Mouse (Mus musculus): ENCODE measurements around the gene Get4.

Get4 gene

DNA sequence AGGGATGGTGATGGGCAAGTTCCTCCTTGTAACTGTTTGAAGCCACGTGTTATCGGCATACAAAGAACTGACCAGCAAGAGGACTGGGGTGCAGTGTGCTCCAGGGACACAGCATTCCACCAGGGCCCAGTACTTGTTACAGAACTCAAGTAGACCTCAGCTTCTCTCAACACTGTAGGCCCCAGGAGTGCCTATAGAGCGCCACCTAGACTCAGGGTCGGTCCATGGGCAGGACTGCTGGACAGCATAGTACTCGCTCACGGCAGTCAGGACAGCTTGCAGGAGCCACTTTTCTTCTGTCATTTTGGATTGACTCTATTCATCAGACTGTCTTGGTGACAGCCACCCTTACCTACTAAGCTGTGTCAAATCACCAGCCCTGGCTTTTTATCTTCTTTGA, 2.8 kb downstream of the Get4 start:
- H3K36me3 ChIP-seq (ENCODE audit: control insufficient read depth, insufficient read depth, low read length, poor library complexity, severe bottlenecking): no peaks in the 10 kb centered on the region
- H3K27me3 ChIP-seq (ENCODE audit: control insufficient read depth, insufficient read depth, low read length, poor library complexity, severe bottlenecking): no peaks in the 10 kb centered on the region
- DNase-seq (ENCODE audit: low read depth, low spot score): no peak

DNA sequence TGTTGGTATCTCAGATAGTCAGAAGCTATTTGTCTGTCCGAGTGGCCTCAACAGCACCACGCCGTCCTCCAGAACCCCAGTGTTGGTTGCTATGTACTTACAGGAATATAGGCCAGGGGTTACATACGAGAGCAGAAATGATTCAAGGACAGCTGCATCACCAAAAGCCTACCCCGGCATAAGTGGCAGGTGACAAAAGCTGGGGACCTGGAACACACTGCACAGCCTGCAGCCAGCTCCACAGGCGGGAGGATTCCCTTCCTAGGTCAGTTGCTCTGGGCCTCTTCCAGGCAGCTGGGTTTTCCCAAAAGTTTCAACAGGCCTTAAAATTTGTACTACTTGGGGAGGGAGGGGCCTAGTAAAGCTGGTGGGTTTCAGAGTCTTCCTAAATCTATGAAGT, 3.7 kb downstream of the Get4 start:
- DNase-seq (ENCODE audit: low read depth, low spot score): no peak
- no peaks in the 10 kb centered on the region for H3K36me3 ChIP-seq (ENCODE audit: control insufficient read depth, insufficient read depth, low read length, poor library complexity, severe bottlenecking)
- H3K27me3 ChIP-seq (ENCODE audit: control insufficient read depth, insufficient read depth, low read length, poor library complexity, severe bottlenecking): no peaks in the 10 kb centered on the region

DNA sequence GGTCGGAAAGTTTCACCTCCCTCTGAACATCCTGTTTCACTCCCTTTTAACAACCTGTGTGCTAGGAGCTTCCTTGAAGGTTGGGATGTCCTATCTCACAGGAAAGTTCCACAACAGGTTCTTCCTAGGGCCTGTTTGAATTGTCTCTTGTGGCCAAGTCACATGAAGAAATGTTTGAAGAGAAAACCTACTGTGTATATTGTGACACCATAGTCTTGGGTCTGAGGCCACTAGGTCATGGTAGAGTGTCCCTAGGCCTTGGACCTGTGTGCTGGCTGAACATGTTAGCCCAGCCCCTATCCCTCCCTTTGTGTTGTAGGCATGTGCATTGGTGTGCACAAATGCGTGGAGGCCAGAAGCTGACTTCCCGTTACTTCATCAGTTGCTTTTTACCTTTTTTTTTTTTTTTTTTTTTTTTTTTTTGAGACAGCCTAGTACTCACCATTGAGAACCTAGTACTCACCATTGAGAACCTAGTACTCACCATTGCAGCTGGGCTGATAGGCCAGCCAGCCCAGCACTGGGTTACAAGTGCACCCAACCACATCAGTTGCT, 4.2 kb downstream of the Get4 start:
- Histone ChIP-seq H3K27me3 (ENCODE audit: control insufficient read depth, insufficient read depth, low read length, poor library complexity, severe bottlenecking) (no peaks in the 10 kb centered on the region), H3K36me3 (ENCODE audit: control insufficient read depth, insufficient read depth, low read length, poor library complexity, severe bottlenecking) (no peaks in the 10 kb centered on the region)
- peak; percentile 56 for DNase-seq (ENCODE audit: low read depth, low spot score)

DNA sequence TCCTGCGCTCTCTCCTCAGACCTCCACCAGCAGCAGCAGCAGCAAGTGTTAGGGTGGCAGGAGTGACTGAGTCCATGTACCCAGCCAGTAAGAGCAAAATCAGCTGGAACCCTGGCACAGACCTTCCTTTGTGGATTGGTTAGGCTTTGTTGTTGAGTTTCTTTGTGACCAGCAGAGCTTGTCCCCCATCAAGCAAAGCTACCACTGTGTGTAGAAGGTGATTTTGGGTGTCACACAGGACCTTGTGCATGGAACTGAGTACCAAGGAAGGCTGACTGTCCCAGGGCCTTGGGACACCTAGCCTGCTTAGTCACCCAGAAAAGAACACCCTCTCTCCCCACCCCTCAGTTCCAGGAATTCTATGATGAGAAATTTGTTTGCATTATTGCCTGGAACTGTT, 5.1 kb downstream of the Get4 start:
- Histone ChIP-seq H3K36me3 (ENCODE audit: control insufficient read depth, insufficient read depth, low read length, poor library complexity, severe bottlenecking) (no peaks in the 10 kb centered on the region), H3K27me3 (ENCODE audit: control insufficient read depth, insufficient read depth, low read length, poor library complexity, severe bottlenecking) (no peaks in the 10 kb centered on the region)
- DNase-seq (ENCODE audit: low read depth, low spot score): no peak

DNA sequence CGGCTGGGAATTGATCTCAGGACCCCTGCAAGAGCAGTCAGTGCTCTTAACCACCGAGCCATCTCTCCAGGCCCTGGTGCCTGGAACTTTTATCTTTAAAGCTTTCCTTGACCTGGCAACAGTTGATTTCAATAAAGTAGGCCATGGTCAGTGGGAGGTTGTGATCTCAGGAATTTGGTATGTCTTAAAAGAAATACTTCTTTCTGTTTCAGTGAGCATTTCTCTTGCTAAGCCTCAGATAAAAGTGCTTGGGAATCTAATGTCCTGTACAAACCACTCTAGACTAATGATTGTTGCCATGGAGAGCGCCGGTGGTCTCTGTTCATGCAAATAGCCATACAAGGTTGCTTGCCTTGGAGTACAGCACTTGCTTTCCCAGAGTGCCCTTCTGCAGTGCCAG, 5.7 kb downstream of the Get4 start:
- DNase-seq (ENCODE audit: low read depth, low spot score): no peak
- Histone ChIP-seq H3K36me3 (ENCODE audit: control insufficient read depth, insufficient read depth, low read length, poor library complexity, severe bottlenecking) (no peaks in the 10 kb centered on the region), H3K27me3 (ENCODE audit: control insufficient read depth, insufficient read depth, low read length, poor library complexity, severe bottlenecking) (no peaks in the 10 kb centered on the region)

DNA sequence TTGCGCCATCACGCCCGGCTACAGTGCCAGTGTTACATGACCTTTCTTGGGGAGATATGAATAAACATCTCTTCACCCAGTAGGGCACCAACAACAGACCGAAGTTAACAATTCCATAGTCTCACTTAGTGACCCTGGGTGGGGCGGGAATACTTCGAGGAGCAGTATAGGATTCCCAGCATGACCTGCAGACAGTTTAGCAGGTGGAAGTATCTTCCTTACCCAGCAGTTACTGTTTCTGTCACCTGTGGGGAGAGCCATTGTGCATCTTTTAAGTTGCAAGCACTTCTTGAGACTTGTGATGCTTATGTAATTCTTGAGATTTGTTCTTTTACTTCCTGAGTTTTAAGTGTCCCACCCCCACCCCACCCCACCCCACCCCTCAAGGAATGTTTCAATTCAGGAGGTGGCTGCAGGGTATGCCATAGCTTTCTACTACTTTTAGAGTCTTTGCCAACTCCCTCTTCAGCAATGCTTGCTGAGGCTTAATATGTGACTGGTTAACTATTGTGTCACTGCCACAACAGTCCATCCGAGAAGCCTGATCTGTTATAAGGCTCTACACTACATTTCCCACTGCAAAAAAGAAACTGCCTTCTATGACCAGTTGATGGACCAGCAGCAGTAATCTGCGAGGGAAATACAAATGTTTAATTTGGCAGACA, 6.4 kb downstream of the Get4 start:
- Histone ChIP-seq H3K36me3 (ENCODE audit: control insufficient read depth, insufficient read depth, low read length, poor library complexity, severe bottlenecking) (peaks cover 2% of the 10 kb centered on the region; the same call in 1 of the 2 replicates), H3K27me3 (ENCODE audit: control insufficient read depth, insufficient read depth, low read length, poor library complexity, severe bottlenecking) (no peaks in the 10 kb centered on the region)
- no peak for DNase-seq (ENCODE audit: low read depth, low spot score)

DNA sequence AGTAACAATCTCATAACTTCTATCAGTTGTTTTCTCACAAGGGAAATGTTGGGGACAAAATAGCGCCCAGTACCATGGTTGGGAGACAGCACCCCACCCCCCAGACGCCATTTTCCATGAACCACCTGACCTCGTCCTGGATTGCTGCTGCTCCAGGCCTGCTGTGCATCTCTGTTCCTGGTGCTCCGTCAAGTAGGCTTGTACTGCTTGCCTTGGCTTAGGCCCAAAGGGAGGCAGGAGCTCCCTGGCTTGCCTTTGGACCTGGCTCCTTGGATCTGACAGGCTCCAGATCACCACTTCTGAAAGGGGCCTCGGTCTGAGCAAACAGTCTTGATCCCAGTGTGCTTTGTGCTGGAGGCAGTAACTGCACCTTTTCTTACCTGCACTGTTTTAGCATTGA, 7.7 kb downstream of the Get4 start:
- Histone ChIP-seq H3K36me3 (ENCODE audit: control insufficient read depth, insufficient read depth, low read length, poor library complexity, severe bottlenecking) (peaks cover 6% of the 10 kb centered on the region; the same call in 1 of the 2 replicates), H3K27me3 (ENCODE audit: control insufficient read depth, insufficient read depth, low read length, poor library complexity, severe bottlenecking) (no peaks in the 10 kb centered on the region)
- no peak for DNase-seq (ENCODE audit: low read depth, low spot score)

DNA sequence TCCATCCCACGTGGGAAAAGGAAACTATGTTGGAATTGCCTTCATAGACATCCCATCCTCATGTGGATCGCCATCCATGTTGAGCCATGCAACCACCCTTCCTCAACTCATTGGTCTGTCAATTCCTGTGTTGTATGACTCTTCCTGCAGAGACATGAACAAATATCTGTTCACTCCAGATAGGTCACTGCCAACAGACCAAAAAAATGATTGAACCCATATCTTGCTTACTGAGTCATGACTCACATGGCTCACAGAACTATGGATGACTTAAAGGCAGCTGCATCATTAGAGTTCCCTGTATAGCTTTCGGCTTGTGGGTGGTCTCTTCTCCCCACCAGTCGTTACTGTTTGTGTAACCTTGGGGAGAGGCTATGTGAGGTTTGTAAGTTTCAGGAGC, 9.3 kb downstream of the Get4 start:
- Histone ChIP-seq H3K27me3 (ENCODE audit: control insufficient read depth, insufficient read depth, low read length, poor library complexity, severe bottlenecking) (no peaks in the 10 kb centered on the region), H3K36me3 (ENCODE audit: control insufficient read depth, insufficient read depth, low read length, poor library complexity, severe bottlenecking) (peaks cover 6% of the 10 kb centered on the region; the same call in 1 of the 2 replicates)
- DNase-seq (ENCODE audit: low read depth, low spot score): no peak

DNA sequence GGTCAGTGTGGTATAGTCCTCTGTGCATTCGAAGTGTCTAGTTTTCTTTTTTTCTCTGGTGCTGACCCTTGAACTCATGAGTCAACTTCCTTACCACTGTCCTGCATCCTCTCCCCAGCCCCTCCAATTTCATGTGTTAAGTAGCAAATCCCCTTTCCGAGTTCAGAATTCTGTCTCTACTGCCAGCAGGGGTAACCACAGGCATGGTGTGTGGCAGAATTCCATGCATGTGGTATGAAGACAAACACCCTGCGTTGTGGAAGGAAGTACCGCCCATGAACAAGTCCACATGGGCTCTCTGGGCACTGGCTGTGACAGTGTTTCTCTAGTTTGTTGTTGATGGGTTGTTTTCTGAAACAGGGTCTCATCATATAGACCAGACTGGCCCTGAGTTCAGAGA, 15.5 kb downstream of the Get4 start:
- peaks cover 14% of the 10 kb centered on the region for H3K36me3 ChIP-seq (ENCODE audit: control insufficient read depth, insufficient read depth, low read length, poor library complexity, severe bottlenecking)
- DNase-seq (ENCODE audit: low read depth, low spot score): no peak
- H3K27me3 ChIP-seq (ENCODE audit: control insufficient read depth, insufficient read depth, low read length, poor library complexity, severe bottlenecking): no peaks in the 10 kb centered on the region

DNA sequence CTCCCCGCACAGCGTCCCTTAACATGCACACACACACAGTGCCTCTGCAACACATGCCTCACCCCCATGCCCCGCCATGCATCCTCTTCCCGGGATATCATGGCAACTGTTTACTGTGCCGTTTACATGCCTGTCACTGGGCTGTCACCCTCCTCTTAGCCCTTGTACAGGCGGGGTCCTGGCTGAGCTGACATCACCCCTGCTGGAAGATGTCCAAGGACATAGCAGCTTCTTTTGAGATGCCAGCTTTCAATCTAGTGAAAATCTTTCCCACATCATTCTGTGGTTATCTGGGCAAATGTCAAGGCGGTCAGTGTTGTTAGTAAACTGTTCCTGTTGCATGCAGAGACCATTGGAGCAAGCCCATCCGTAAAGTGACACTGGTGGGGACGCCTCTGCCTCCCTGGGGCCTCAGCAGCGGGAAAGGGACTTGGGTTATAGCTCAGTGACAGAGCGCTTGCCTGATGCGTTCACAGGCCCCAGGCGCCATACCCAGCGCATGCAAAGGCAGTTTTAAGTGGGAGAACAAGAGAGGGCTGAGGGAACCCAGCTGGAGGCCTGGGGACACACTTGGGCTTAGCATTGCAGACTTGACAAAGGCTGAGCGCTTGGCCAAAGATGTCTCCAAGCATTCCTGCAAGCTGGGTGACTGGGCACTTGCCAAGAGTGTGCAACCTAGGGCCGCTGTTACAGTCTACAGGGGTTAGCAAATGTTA, 18.8 kb downstream of the Get4 start:
- DNase-seq (ENCODE audit: low read depth, low spot score): no peak
- Histone ChIP-seq H3K27me3 (ENCODE audit: control insufficient read depth, insufficient read depth, low read length, poor library complexity, severe bottlenecking) (no peaks in the 10 kb centered on the region), H3K36me3 (ENCODE audit: control insufficient read depth, insufficient read depth, low read length, poor library complexity, severe bottlenecking) (peaks cover 7% of the 10 kb centered on the region)

DNA sequence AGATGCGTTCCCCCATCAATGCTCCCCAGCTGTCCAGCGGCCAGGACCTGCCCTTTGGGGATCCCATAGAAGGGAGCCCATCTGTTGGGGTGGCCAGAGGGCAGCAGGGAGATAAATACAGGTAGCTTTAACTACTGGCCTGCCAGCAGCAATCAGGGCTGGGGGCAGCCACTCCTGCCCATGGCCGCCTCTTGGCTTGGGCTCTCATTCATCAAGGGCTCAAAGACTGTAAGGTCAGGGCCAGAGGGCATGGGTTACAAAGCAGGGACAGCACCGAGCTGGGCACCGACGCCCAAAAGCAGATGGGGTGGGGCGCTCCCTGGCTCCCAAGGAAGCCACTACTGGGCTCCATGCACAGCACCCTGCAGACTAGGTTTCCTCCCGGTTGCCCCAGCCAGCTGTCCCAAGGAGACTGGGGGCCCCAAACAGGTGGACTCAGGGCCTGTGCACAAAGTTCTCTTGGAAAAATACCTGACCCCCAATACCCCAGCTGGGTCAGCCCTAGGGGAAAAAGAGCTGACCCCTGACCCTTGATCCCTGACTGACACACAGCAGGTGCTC, 19.9 kb downstream of the Get4 start:
- Histone ChIP-seq H3K27me3 (ENCODE audit: control insufficient read depth, insufficient read depth, low read length, poor library complexity, severe bottlenecking) (no peaks in the 10 kb centered on the region), H3K36me3 (ENCODE audit: control insufficient read depth, insufficient read depth, low read length, poor library complexity, severe bottlenecking) (peaks cover 5% of the 10 kb centered on the region)
- no peak for DNase-seq (ENCODE audit: low read depth, low spot score)

DNA sequence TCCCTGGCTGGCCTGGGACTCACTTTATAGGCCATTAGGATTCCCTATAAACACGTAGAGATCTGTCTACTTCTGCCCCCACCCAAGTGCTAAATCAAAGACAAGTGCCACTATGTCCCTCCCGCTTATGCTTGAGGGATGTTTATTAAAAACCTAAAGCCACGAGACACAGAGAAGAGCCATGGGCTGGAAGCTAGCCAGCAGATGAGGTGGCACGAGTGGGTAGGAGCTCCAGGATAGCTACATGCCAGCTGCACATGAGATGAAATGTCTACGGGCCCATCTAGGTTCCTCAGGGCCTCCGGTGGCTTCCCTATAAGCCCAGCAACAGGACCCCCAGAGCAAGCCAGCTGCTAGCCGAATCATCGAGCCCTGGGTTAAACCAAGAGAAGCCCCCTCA, 25.2 kb downstream of the Get4 start:
- DNase-seq (ENCODE audit: low read depth, low spot score): no peak
- Histone ChIP-seq H3K27me3 (ENCODE audit: control insufficient read depth, insufficient read depth, low read length, poor library complexity, severe bottlenecking) (no peaks in the 10 kb centered on the region), H3K36me3 (ENCODE audit: control insufficient read depth, insufficient read depth, low read length, poor library complexity, severe bottlenecking) (no peaks in the 10 kb centered on the region)

DNA sequence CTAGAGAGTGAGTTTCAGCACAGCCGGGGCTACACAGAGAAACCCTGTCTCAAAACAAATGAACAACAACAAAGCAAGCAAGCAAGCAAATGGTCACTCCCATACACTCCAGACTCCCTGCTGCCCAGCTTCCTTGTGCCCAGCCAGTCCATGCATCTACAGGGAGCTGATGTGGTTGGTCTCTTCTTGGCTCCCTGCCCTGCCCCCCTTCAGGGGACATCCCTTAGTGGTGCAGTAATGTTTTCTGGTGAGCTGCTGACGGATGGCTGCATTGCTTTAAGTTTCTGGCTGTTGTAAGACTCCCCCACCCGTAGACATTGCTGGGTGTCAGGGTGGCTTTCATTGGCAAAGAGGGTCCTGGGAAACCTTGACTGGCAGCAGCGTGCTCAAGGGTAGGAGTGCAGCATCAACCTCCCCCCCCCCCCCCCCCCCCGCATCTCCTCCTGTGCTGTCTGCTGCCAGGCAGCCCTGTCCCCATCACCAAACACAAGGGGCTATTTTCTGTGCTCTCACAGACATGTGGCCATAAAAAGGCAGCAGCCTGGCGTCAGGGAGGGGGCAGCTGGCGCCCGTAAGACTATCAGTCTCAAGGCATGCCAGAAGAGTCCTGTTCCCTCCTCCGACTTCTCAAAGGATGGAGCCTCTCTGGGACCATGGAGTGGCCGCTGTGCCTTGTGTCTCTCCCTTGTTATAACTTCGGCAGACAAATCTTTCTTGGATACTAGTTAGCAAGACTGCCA, 29.4 kb downstream of the Get4 start:
- no peak for DNase-seq (ENCODE audit: low read depth, low spot score)
- Histone ChIP-seq H3K27me3 (ENCODE audit: control insufficient read depth, insufficient read depth, low read length, poor library complexity, severe bottlenecking) (no peaks in the 10 kb centered on the region), H3K36me3 (ENCODE audit: control insufficient read depth, insufficient read depth, low read length, poor library complexity, severe bottlenecking) (no peaks in the 10 kb centered on the region)

DNA sequence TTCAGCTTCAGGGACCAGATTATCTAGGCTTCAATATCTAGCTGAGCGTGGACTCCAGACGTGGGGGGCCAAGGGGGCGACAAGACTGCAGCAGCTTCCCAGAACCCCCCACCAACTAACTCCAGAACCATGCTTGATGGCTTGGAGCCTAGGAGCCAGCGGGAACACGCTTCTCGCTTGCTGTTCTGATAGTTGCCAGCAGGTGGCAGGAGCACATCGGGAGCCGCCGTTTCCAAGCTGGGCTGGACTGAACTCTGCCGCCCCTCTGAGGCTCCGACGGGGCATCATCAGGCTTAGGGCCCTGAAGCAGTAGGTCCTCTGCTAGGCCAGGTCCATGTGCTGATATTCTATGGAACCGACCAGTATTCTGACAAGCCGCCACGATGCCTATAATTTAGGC, 30.1 kb downstream of the Get4 start:
- H3K36me3 ChIP-seq (ENCODE audit: control insufficient read depth, insufficient read depth, low read length, poor library complexity, severe bottlenecking): no peaks in the 10 kb centered on the region
- DNase-seq (ENCODE audit: low read depth, low spot score): peak; percentile 91
- no peaks in the 10 kb centered on the region for H3K27me3 ChIP-seq (ENCODE audit: control insufficient read depth, insufficient read depth, low read length, poor library complexity, severe bottlenecking)

All from splenic B cell, adult 2 months (primary cell).